Mouse (Mus musculus) layer of hippocampus, adult 2 months (tissue): ENCODE measurements at regions not wholly inside any gene's neighbourhood (a gene's known extent, or its start where the extent isn't known, plus 50 kb on each side); places are given as distances from the start of the nearest gene placed in this dataset.

Experiments
- DNase-seq, 2 experiments: peaks; one replicate each; pipeline ENCODE4 v3.0.0; 2022; ENCODE audit warnings: low spot score in 2 of 2
- H3K27ac ChIP-seq: fragments of 200-600 bp; 2 replicates; pipeline ENCODE4 v1.8.1; 2022
- H3K4me3 ChIP-seq: fragments of 200-600 bp; 2 replicates; pipeline ENCODE4 v1.8.1; 2022; ENCODE audit warnings: mild to moderate bottlenecking
- CTCF ChIP-seq: fragments of 200-600 bp; conservative IDR thresholded peaks from 2 replicates; pipeline ENCODE4 v1.8.1; 2022; ENCODE audit warnings: antibody characterized with exemption, mild to moderate bottlenecking, moderate library complexity

GRCm38 (mm10) chr5:102244706-102245105, 175.0 kb upstream of the Wdfy3 start:
- no peak for TF ChIP-seq CTCF
- H3K4me3 ChIP-seq = no peak overlapping the region
- DNase-seq = no peak
- no peak overlapping the region for H3K27ac ChIP-seq

GRCm38 (mm10) chr5:102248747-102249146, 179.0 kb upstream of the Wdfy3 start:
- no peak for TF ChIP-seq CTCF
- no peak for DNase-seq
- no peak overlapping the region for H3K4me3 ChIP-seq
- H3K27ac ChIP-seq = no peak overlapping the region

- no peak overlapping the region for H3K4me3 ChIP-seq
- no peak for TF ChIP-seq CTCF
- no peak overlapping the region for H3K27ac ChIP-seq
- DNase-seq = no peak
Observed at GRCm38 (mm10) chr5:102251076-102251475, 181.4 kb upstream of the Wdfy3 start.

GRCm38 (mm10) chr5:102253786-102254185, 184.1 kb upstream of the Wdfy3 start:
- no peak overlapping the region for H3K4me3 ChIP-seq
- no peak overlapping the region for H3K27ac ChIP-seq
- no peak for DNase-seq
- TF ChIP-seq CTCF = no peak

GRCm38 (mm10) chr5:102257104-102257503, 187.4 kb upstream of the Wdfy3 start:
- DNase-seq = no peak
- no peak for TF ChIP-seq CTCF
- H3K27ac ChIP-seq = no peak overlapping the region
- H3K4me3 ChIP-seq = no peak overlapping the region

GRCm38 (mm10) chr5:102261621-102262020, 191.9 kb upstream of the Wdfy3 start:
- H3K4me3 ChIP-seq = no peak overlapping the region
- H3K27ac ChIP-seq = no peak overlapping the region
- TF ChIP-seq CTCF = no peak
- DNase-seq = no peak

GRCm38 (mm10) chr5:102266451-102266850, 196.7 kb upstream of the Wdfy3 start:
- Histone ChIP-seq H3K27ac (no peak overlapping the region), H3K4me3 (no peak overlapping the region)
- no peak for TF ChIP-seq CTCF
- DNase-seq = no peak

GRCm38 (mm10) chr5:102267150-102267549, 197.4 kb upstream of the Wdfy3 start:
- no peak overlapping the region for H3K4me3 ChIP-seq
- no peak overlapping the region for H3K27ac ChIP-seq
- DNase-seq = no peak
- TF ChIP-seq CTCF = no peak

- DNase-seq = no peak
- H3K27ac ChIP-seq = no peak overlapping the region
- no peak for TF ChIP-seq CTCF
- H3K4me3 ChIP-seq = no peak overlapping the region
Observed at GRCm38 (mm10) chr5:102269204-102269603, 199.5 kb upstream of the Wdfy3 start.

- DNase-seq = no peak
- H3K4me3 ChIP-seq = no peak overlapping the region
- no peak overlapping the region for H3K27ac ChIP-seq
- no peak for TF ChIP-seq CTCF
Observed at GRCm38 (mm10) chr5:102275621-102276020, 205.6 kb upstream of the Arhgap24 start.

- H3K4me3 ChIP-seq = no peak overlapping the region
- H3K27ac ChIP-seq = no peak overlapping the region
- TF ChIP-seq CTCF = no peak
- DNase-seq = no peak
Observed at GRCm38 (mm10) chr5:102287131-102287530, 194.1 kb upstream of the Arhgap24 start.

- Histone ChIP-seq H3K4me3 (no peak overlapping the region), H3K27ac (no peak overlapping the region)
- TF ChIP-seq CTCF = no peak
- DNase-seq = no peak
Observed at GRCm38 (mm10) chr5:102290866-102291265, 190.3 kb upstream of the Arhgap24 start.

- H3K4me3 ChIP-seq = no peak overlapping the region
- no peak for DNase-seq
- H3K27ac ChIP-seq = no peak overlapping the region
- no peak for TF ChIP-seq CTCF
Observed at GRCm38 (mm10) chr5:102295564-102295963, 185.6 kb upstream of the Arhgap24 start.

- no peak overlapping the region for H3K27ac ChIP-seq
- no peak for TF ChIP-seq CTCF
Observed at GRCm38 (mm10) chr5:102306309-102306708, 174.9 kb upstream of the Arhgap24 start.

GRCm38 (mm10) chr5:102306718-102307117, 174.5 kb upstream of the Arhgap24 start:
- DNase-seq = no peak
- Histone ChIP-seq H3K4me3 (no peak overlapping the region), H3K27ac (no peak overlapping the region)
- no peak for TF ChIP-seq CTCF

More at GRCm38 (mm10) chr5:102306309-102306708, 174.9 kb upstream of the Arhgap24 start:
- no peak for DNase-seq
- H3K4me3 ChIP-seq = no peak overlapping the region
